Mouse (Mus musculus) MEL (cell line): ENCODE data around the gene Igfbp2.

Experiments used
- CHD2 ChIP-seq: IDR thresholded peaks from 2 replicates; pipeline ENCODE4 v1.6.1; 2011; ENCODE audit warnings: low read length, improper control_type of control experiment
- CTCF ChIP-seq, 3 experiments: IDR thresholded peaks in 2 of 3; conservative IDR thresholded peaks in 1 of 3; 2 replicates each; pipeline ENCODE4 v1.5.1; 2011 to 2012; ENCODE audit warnings: low read length in 3 of 3, low read depth in 2 of 3, mild to moderate bottlenecking in 2 of 3, improper control_type of control experiment in 1 of 3, inconsistent platforms in 1 of 3, mixed read lengths in 1 of 3, moderate library complexity in 1 of 3; ENCODE audit not compliant: control insufficient read depth in 1 of 3, insufficient read depth in 1 of 3, poor library complexity in 1 of 3, severe bottlenecking in 1 of 3
- E2F4 ChIP-seq: IDR thresholded peaks from 2 replicates; pipeline ENCODE4 v1.6.1; 2011; ENCODE audit warnings: low read depth, low read length, improper control_type of control experiment, borderline replicate concordance
- POLR2A ChIP-seq, 2 experiments: IDR thresholded peaks; 2 replicates each; pipeline ENCODE4 v1.6.1; 2011 to 2012; ENCODE audit warnings: low read length in 2 of 2, mild to moderate bottlenecking in 2 of 2, control low read depth in 1 of 2, improper control_type of control experiment in 1 of 2, low read depth in 1 of 2, moderate library complexity in 1 of 2; ENCODE audit not compliant: control insufficient read depth in 1 of 2, insufficient read depth in 1 of 2, poor library complexity in 1 of 2
- TAL1 ChIP-seq: IDR thresholded peaks from 2 replicates; pipeline ENCODE4 v1.6.1; 2012; ENCODE audit warnings: mild to moderate bottlenecking, inconsistent platforms, low read length, moderate library complexity, mixed read lengths

DNA sequence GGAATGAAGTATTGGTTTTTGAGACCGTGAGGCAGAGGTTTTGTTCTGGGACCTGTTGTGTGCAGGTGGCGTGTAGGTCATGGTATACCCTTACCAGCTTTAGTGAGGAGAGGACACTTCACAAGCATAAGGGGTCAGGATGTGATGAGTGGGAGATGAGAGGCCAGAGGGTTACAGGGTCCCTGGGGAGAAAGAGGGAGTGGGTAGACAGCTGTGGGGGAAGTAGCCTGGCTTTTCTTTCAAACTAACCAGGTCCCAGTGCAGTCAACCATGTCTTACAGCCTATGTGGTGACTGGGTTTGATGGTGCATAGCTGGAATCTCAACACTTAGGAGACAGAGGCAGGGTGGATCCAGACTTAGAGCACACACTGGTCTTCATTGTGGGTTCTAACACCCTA lies 6.2 kb downstream of the Igfbp2 start:
- no peak for TF ChIP-seq E2F4
- TF ChIP-seq CTCF (IDR thresholded peaks at IDR 0.05 in 2 of 3, conservative IDR thresholded peaks at IDR 0.05 in 1 of 3; ENCODE audit: control insufficient read depth in 1 of 3, insufficient read depth in 1 of 3, low read depth in 2 of 3, low read length in 3 of 3, poor library complexity in 1 of 3, severe bottlenecking in 1 of 3) = no peak
- TF ChIP-seq POLR2A (IDR thresholded peaks at IDR 0.05; ENCODE audit: control insufficient read depth in 1 of 2, insufficient read depth in 1 of 2, low read depth in 1 of 2, low read length in 2 of 2, poor library complexity in 1 of 2) = no peak
- TF ChIP-seq TAL1 = no peak
- TF ChIP-seq CHD2 = no peak
